Mouse (Mus musculus) activated CD4-positive, CD25-positive, alpha-beta regulatory T cell, adult 4 months (primary cell): ENCODE results near the gene Arap1. TPM values are rescaled to one million over a fixed set of nuclear protein-coding genes. Genes with fewer than 3 reads are reported as not detected.

Source experiments
- ATAC-seq: one replicate; pipeline ENCODE4 v1.8.0; 2017
- polyA plus RNA-seq, 2 experiments: library from polyadenylated mRNA; unstranded; fragments of 100-300 nt; shearing (Covaris generic); gene quantifications; one replicate each; pipeline ENCODE4 v1.2.1; 2017

Arap1 gene
- polyA plus RNA-seq, 2 experiments from 2014 or later, result 27.1 to 51.2 TPM

- no peak for ATAC-seq
Measured at GRCm38 (mm10) chr7:101367901-101368852, 20.3 kb downstream of the Arap1 start.

GRCm38 (mm10) chr7:101369666-101370065 is 21.8 kb downstream of the Arap1 start:
- no peak for ATAC-seq

GRCm38 (mm10) chr7:101373082-101373481 is 25.2 kb downstream of the Arap1 start:
- no peak for ATAC-seq

- ATAC-seq, result no peak
Measured at GRCm38 (mm10) chr7:101374155-101374554, 26.3 kb downstream of the Arap1 start.

- ATAC-seq, result no peak
Measured at GRCm38 (mm10) chr7:101376701-101377340, 29.0 kb downstream of the Arap1 start.

GRCm38 (mm10) chr7:101377741-101378262 is 29.9 kb downstream of the Arap1 start:
- ATAC-seq, result peak; percentile 96

GRCm38 (mm10) chr7:101378285-101378684 is 30.4 kb downstream of the Arap1 start:
- no peak for ATAC-seq

- no peak for ATAC-seq
Measured at GRCm38 (mm10) chr7:101378796-101379465, 31.1 kb downstream of the Arap1 start.

GRCm38 (mm10) chr7:101379732-101380131 is 31.9 kb downstream of the Arap1 start:
- ATAC-seq, result no peak

- ATAC-seq, result no peak
Measured at GRCm38 (mm10) chr7:101381512-101381911, 33.6 kb downstream of the Arap1 start.

GRCm38 (mm10) chr7:101382378-101382777 is 34.5 kb downstream of the Arap1 start:
- ATAC-seq, result no peak

GRCm38 (mm10) chr7:101383756-101384155 is 35.9 kb downstream of the Arap1 start:
- ATAC-seq, result no peak

GRCm38 (mm10) chr7:101384931-101385330 is 37.1 kb downstream of the Arap1 start:
- no peak for ATAC-seq

GRCm38 (mm10) chr7:101385331-101385733 is 37.5 kb downstream of the Arap1 start:
- no peak for ATAC-seq

GRCm38 (mm10) chr7:101385866-101386452 is 38.1 kb downstream of the Arap1 start:
- no peak for ATAC-seq

GRCm38 (mm10) chr7:101389256-101389655 is 41.4 kb downstream of the Arap1 start:
- no peak for ATAC-seq

- ATAC-seq, result no peak
Measured at GRCm38 (mm10) chr7:101391909-101392479, 44.1 kb downstream of the Arap1 start.

- no peak for ATAC-seq
Measured at GRCm38 (mm10) chr7:101393015-101393414, 45.1 kb downstream of the Arap1 start.

- no peak for ATAC-seq
Measured at GRCm38 (mm10) chr7:101393694-101394504, 46.0 kb downstream of the Arap1 start.

GRCm38 (mm10) chr7:101394569-101394968 is 46.7 kb downstream of the Arap1 start:
- no peak for ATAC-seq

- ATAC-seq, result no peak
Measured at GRCm38 (mm10) chr7:101395471-101395870, 47.6 kb downstream of the Arap1 start.
